Mouse (Mus musculus) kidney, embryonic 15.5 days (tissue): Measurements from ENCODE around the gene Gzma. TPM values are rescaled to one million over a fixed set of nuclear protein-coding genes. Genes with fewer than 3 reads are reported as not detected.
A peak's percentile ranks its signal among the peaks of the same experiment; 100 is the strongest.

ENCODE experiments used
- ATAC-seq: fragments of 200-750 bp; cut with Nextera tagmentation; replicated peaks from 2 replicates; pipeline ENCODE4 v1.8.0; 2017; ENCODE audit warnings: moderate TSS enrichment; ENCODE audit not compliant: low FRiP score
- H3K27ac ChIP-seq: fragments of 300-500 bp; sonication (generic); 2 replicates; pipeline ENCODE4 v1.5.1; 2015; ENCODE audit warnings: mild to moderate bottlenecking, inconsistent platforms
- H3K27me3 ChIP-seq: fragments of 300-500 bp; sonication (generic); 2 replicates; pipeline ENCODE4 v1.6.1; 2015; ENCODE audit warnings: inconsistent platforms
- H3K36me3 ChIP-seq: fragments of 300-500 bp; sonication (generic); 2 replicates; pipeline ENCODE4 v1.6.1; 2015; ENCODE audit warnings: inconsistent platforms
- H3K4me1 ChIP-seq: fragments of 300-500 bp; sonication (generic); 2 replicates; pipeline ENCODE4 v1.6.1; 2015; ENCODE audit warnings: inconsistent platforms
- H3K4me2 ChIP-seq: fragments of 300-500 bp; sonication (generic); 2 replicates; pipeline ENCODE4 v1.6.1; 2015; ENCODE audit warnings: moderate library complexity, mild to moderate bottlenecking, inconsistent platforms
- H3K4me3 ChIP-seq: fragments of 300-500 bp; sonication (generic); replicated peaks from 2 replicates; pipeline ENCODE4 v1.5.1; 2015; ENCODE audit warnings: mild to moderate bottlenecking, inconsistent platforms
- H3K9ac ChIP-seq: fragments of 300-500 bp; sonication (generic); 2 replicates; pipeline ENCODE4 v1.6.1; 2015; ENCODE audit warnings: mild to moderate bottlenecking, inconsistent platforms
- H3K9me3 ChIP-seq: fragments of 300-500 bp; sonication (generic); replicated peaks from 2 replicates; pipeline ENCODE4 v1.6.1; 2016; ENCODE audit warnings: inconsistent platforms
- WGBS: fragments of 180-500 bp; shearing (Covaris S2); methylation state at CpG from one replicate; pipeline ENCODE4 v1.1.7; 2015; ENCODE audit warnings: mixed read lengths; 5-methylcytosine and 5-hydroxymethylcytosine counted together
- polyA plus RNA-seq: library from polyadenylated mRNA; unstranded; fragments of >200 nt; fragmentation: Nextera tagmentation; extraction: Ambion mirVana; gene quantifications from 2 replicates; pipeline ENCODE4 v1.2.1, GENCODE M21; 2015

Gene Gzma
- polyA plus RNA-seq, 1 experiment from 2014 or later = not detected

DNA sequence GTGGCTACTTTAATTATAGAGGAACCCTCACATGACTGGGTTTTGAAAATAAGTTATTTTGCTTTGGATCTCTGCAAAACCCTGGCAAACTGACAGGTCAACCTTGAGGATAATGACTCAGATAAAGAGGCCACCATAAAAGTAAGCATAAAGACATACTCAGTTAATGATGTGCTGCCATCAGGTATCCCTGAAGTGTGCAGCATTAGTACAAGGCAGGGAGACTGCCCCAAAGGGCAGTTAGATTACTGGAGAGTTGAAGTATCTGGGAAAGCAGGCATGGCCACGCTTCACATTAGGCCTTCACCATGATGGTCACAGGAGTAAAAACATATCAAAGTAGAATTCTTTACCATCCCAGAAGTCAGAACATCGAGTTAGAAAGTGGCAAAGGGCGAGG is 55.9 kb downstream of the Gzma start:
- ATAC-seq = no peak
- Histone ChIP-seq H3K9me3 (no peaks in the 10 kb centered on the region), H3K4me2 (peak overlapping the region; percentile 61), H3K27ac (no peak overlapping the region), H3K27me3 (0 out of 2 replicates have a peak, but pooled peaks cover 4% of the 10 kb centered on the region), H3K9ac (peak overlapping the region; percentile 53; the same call in 1 of the 2 replicates), H3K36me3 (peaks cover 18% of the 10 kb centered on the region), H3K4me3 (peak overlapping the region; percentile 67), H3K4me1 (peaks cover 20% of the 10 kb centered on the region)
- WGBS = 30% methylated on average over 3 of the region's 3 CpGs

Other genes starting within 250 kb of the Gzma start
- gene Mtrex, start 173.6 kb downstream of the Gzma start, polyA plus RNA-seq = 75.2 and 78.2 TPM in 2 replicates
- gene Dhx29, start 173.5 kb downstream of the Gzma start, polyA plus RNA-seq = 20.7 and 25.0 TPM in 2 replicates
- gene Ccno, start 113.2 kb downstream of the Gzma start, polyA plus RNA-seq = 0.49 and 0.61 TPM in 2 replicates
- not detected in 2 replicates for gene Mcidas, start 107.1 kb downstream of the Gzma start, polyA plus RNA-seq
- not detected in 2 replicates for gene Cdc20b, start 65.9 kb downstream of the Gzma start, polyA plus RNA-seq
- 161 TPM in 2 replicates for gene Gpx8, start 54.6 kb downstream of the Gzma start, polyA plus RNA-seq
- gene Esm1, start 108.7 kb upstream of the Gzma start, polyA plus RNA-seq = 7.9 and 8.1 TPM in 2 replicates
- not detected in 2 replicates for gene Gzmk, start 124.9 kb upstream of the Gzma start, polyA plus RNA-seq
- gene BC067074, start 192.2 kb upstream of the Gzma start, polyA plus RNA-seq = 5.2 and 5.7 TPM in 2 replicates